Mouse (Mus musculus) lung, embryonic 14.5 days (tissue): ENCODE measurements around the gene Sh3bp5. TPM values are rescaled to one million over a fixed set of nuclear protein-coding genes. Genes with fewer than 3 reads are reported as not detected.

ENCODE experiments used
- ATAC-seq: fragments of 200-750 bp; cut with Nextera tagmentation; 2 replicates; pipeline ENCODE4 v1.8.0; 2017; ENCODE audit warnings: mild to moderate bottlenecking, moderate TSS enrichment, moderate library complexity; ENCODE audit not compliant: insufficient read depth
- DNase-seq: peaks from one replicate; pipeline ENCODE4 v3.0.0-alpha.2; 2015
- H3K27ac ChIP-seq: fragments of 300-500 bp; sonication (generic); 2 replicates; pipeline ENCODE4 v1.5.1; 2014; ENCODE audit warnings: low read depth, mild to moderate bottlenecking, moderate library complexity
- H3K27me3 ChIP-seq: fragments of 300-500 bp; sonication (generic); 2 replicates; pipeline ENCODE4 v1.6.1; 2014; ENCODE audit warnings: low read length, control low read depth; ENCODE audit not compliant: insufficient read depth
- H3K36me3 ChIP-seq: fragments of 300-500 bp; sonication (generic); 2 replicates; pipeline ENCODE4 v1.6.1; 2014; ENCODE audit warnings: control low read depth; ENCODE audit not compliant: insufficient read depth
- H3K4me1 ChIP-seq: fragments of 300-500 bp; sonication (generic); 2 replicates; pipeline ENCODE4 v1.6.1; 2014; ENCODE audit warnings: antibody characterized with exemption, control low read depth; ENCODE audit not compliant: insufficient read depth
- H3K4me2 ChIP-seq: fragments of 300-500 bp; sonication (generic); 2 replicates; pipeline ENCODE4 v1.6.1; 2014; ENCODE audit warnings: mild to moderate bottlenecking
- H3K4me3 ChIP-seq: fragments of 300-500 bp; sonication (generic); 2 replicates; pipeline ENCODE4 v1.5.1; 2014; ENCODE audit warnings: low read depth, low read length
- H3K9ac ChIP-seq: fragments of 300-500 bp; sonication (generic); 2 replicates; pipeline ENCODE4 v1.6.1; 2014
- H3K9me3 ChIP-seq: fragments of 300-500 bp; sonication (generic); 2 replicates; pipeline ENCODE4 v1.6.1; 2016; ENCODE audit warnings: low read depth, low read length, control low read depth
- CTCF ChIP-seq: IDR thresholded peaks from 2 replicates; pipeline ENCODE4 v1.5.1; 2016; ENCODE audit warnings: antibody characterized with exemption, low read depth
- WGBS: fragments of 180-500 bp; shearing (Covaris S2); extraction: QIAGEN DNeasy Blood & Tissue Kit; methylation state at CpG from one replicate; pipeline ENCODE4 v1.1.7; 2014; 5-methylcytosine and 5-hydroxymethylcytosine counted together
- polyA plus RNA-seq: library from polyadenylated mRNA; unstranded; fragments of >200 nt; fragmentation: Nextera tagmentation; extraction: Ambion mirVana; gene quantifications from 2 replicates; pipeline ENCODE4 v1.2.1, GENCODE M21; 2014

Sh3bp5 gene
- polyA plus RNA-seq, 1 experiment from 2014 or later, result 14.8 TPM

- Histone ChIP-seq H3K27me3 (no peaks in the 10 kb centered on the region), H3K9ac (no peak overlapping the region), H3K4me2 (no peak overlapping the region), H3K36me3 (no peaks in the 10 kb centered on the region), H3K4me3 (no peak overlapping the region), H3K27ac (no peak overlapping the region; the same call in 1 of the 2 replicates), H3K9me3 (peaks cover 3% of the 10 kb centered on the region; the same call in 1 of the 2 replicates), H3K4me1 (peaks cover 12% of the 10 kb centered on the region)
- TF ChIP-seq CTCF, result no peak
- ATAC-seq (no peak), DNase-seq (no peak)
- 78% methylated on average over 9 of the region's 9 CpGs for WGBS
These were observed 37.9 kb downstream of the Sh3bp5 start for GRCm38 (mm10) chr14:31397791-31398595.

- Histone ChIP-seq H3K9me3 (peaks cover 3% of the 10 kb centered on the region; the same call in 1 of the 2 replicates), H3K27me3 (no peaks in the 10 kb centered on the region), H3K4me3 (no peak overlapping the region), H3K27ac (no peak overlapping the region; the same call in 1 of the 2 replicates), H3K4me1 (peaks cover 14% of the 10 kb centered on the region), H3K4me2 (no peak overlapping the region), H3K9ac (no peak overlapping the region), H3K36me3 (no peaks in the 10 kb centered on the region)
- no peak for TF ChIP-seq CTCF
- 79% methylated on average over 12 of the region's 12 CpGs for WGBS
- DNase-seq (no peak), ATAC-seq (no peak)
These were observed 38.5 kb downstream of the Sh3bp5 start for GRCm38 (mm10) chr14:31397353-31397752.

- 77% methylated on average over 2 of the region's 2 CpGs for WGBS
- H3K27ac ChIP-seq, result no peak overlapping the region
- no peaks in the 10 kb centered on the region for H3K36me3 ChIP-seq
- TF ChIP-seq CTCF, result no peak
- peaks cover 3% of the 10 kb centered on the region; the same call in 1 of the 2 replicates for H3K9me3 ChIP-seq
- H3K9ac ChIP-seq, result no peak overlapping the region
- H3K4me3 ChIP-seq, result no peak overlapping the region
- ATAC-seq (no peak), DNase-seq (no peak)
- no peak overlapping the region for H3K4me2 ChIP-seq
- peaks cover 14% of the 10 kb centered on the region for H3K4me1 ChIP-seq
- no peaks in the 10 kb centered on the region for H3K27me3 ChIP-seq
These were observed 39.5 kb downstream of the Sh3bp5 start for GRCm38 (mm10) chr14:31396428-31396827.

GRCm38 (mm10) chr14:31395629-31396199 lies 40.2 kb downstream of the Sh3bp5 start:
- Histone ChIP-seq H3K4me1 (peaks cover 14% of the 10 kb centered on the region), H3K9ac (no peak overlapping the region), H3K36me3 (no peaks in the 10 kb centered on the region), H3K4me2 (no peak overlapping the region), H3K9me3 (peaks cover 3% of the 10 kb centered on the region; the same call in 1 of the 2 replicates), H3K27ac (peak overlapping the region; percentile 36; the same call in 1 of the 2 replicates), H3K4me3 (no peak overlapping the region), H3K27me3 (no peaks in the 10 kb centered on the region)
- DNase-seq (no peak), ATAC-seq (no peak)
- no peak for TF ChIP-seq CTCF
- WGBS, result 94% methylated on average over 7 of the region's 7 CpGs

- 0 out of 2 replicates have a peak, but pooled peaks have one; percentile 23 for TF ChIP-seq CTCF
- H3K9ac ChIP-seq, result no peak overlapping the region
- H3K27ac ChIP-seq, result peak overlapping the region; percentile 36; the same call in 1 of the 2 replicates
- H3K4me2 ChIP-seq, result no peak overlapping the region
- H3K4me3 ChIP-seq, result no peak overlapping the region
- H3K4me1 ChIP-seq, result peaks cover 14% of the 10 kb centered on the region
- peak; percentile 75 for DNase-seq
- no peaks in the 10 kb centered on the region for H3K36me3 ChIP-seq
- ATAC-seq, result peak; percentile 55; the same call in 1 of the 2 replicates
- no peaks in the 10 kb centered on the region for H3K27me3 ChIP-seq
- H3K9me3 ChIP-seq, result peaks cover 3% of the 10 kb centered on the region; the same call in 1 of the 2 replicates
- WGBS, result 81% methylated on average over 9 of the region's 9 CpGs
These were observed 40.9 kb downstream of the Sh3bp5 start for GRCm38 (mm10) chr14:31394822-31395532.

- peak overlapping the region; percentile 73 for H3K27ac ChIP-seq
These were observed 41.8 kb downstream of the Sh3bp5 start for GRCm38 (mm10) chr14:31393936-31394630.

More at GRCm38 (mm10) chr14:31393936-31394630, 41.8 kb downstream of the Sh3bp5 start:
- ATAC-seq, result peak; percentile 85
- WGBS, result 63% methylated on average over 7 of the region's 7 CpGs
- Histone ChIP-seq H3K9me3 (peaks cover 3% of the 10 kb centered on the region; the same call in 1 of the 2 replicates), H3K27me3 (no peaks in the 10 kb centered on the region), H3K36me3 (no peaks in the 10 kb centered on the region), H3K9ac (no peak overlapping the region), H3K4me3 (no peak overlapping the region), H3K4me2 (no peak overlapping the region), H3K4me1 (peaks cover 14% of the 10 kb centered on the region)
- DNase-seq, result peak; percentile 83
- TF ChIP-seq CTCF, result no peak
